Mouse (Mus musculus): ENCODE results near the gene Cks2. TPM values are rescaled to one million over a fixed set of nuclear protein-coding genes. Genes with fewer than 3 reads are reported as not detected.
"Not testable (repeated sequence)": the region's sequence is repeated elsewhere in the genome, so short reads cannot be mapped to it uniquely, and the experiment has no call there.

The Cks2 gene
- polyA plus RNA-seq, 1 experiment from 2014 or later, result 78.7 TPM

GRCm38 (mm10) chr13:51659573-51659972 is 14.5 kb downstream of the Cks2 start:
- H3K36me3 ChIP-seq, result peaks cover 92% of the 10 kb centered on the region
- ATAC-seq (ENCODE audit: low FRiP score), result no peak
- 98% methylated on average over 7 of the region's 7 CpGs for WGBS
- no peaks in the 10 kb centered on the region for H3K27me3 ChIP-seq
- H3K9ac ChIP-seq, result no peak overlapping the region
- H3K4me1 ChIP-seq (replicated peaks), result no peaks in the 10 kb centered on the region
- no peak overlapping the region for H3K27ac ChIP-seq
- no peak overlapping the region for H3K4me3 ChIP-seq
- no peaks in the 10 kb centered on the region for H3K9me3 ChIP-seq
- H3K4me2 ChIP-seq, result no peak overlapping the region

- WGBS, result 95% methylated on average over 2 of the region's 2 CpGs
- no peak overlapping the region for H3K4me3 ChIP-seq
- ATAC-seq (ENCODE audit: low FRiP score), result no peak
- H3K9me3 ChIP-seq, result no peaks in the 10 kb centered on the region
- H3K27me3 ChIP-seq, result no peaks in the 10 kb centered on the region
- H3K4me1 ChIP-seq (replicated peaks), result no peaks in the 10 kb centered on the region
- no peak overlapping the region for H3K9ac ChIP-seq
- H3K4me2 ChIP-seq, result no peak overlapping the region
- no peak overlapping the region for H3K27ac ChIP-seq
- H3K36me3 ChIP-seq, result peaks cover 92% of the 10 kb centered on the region
Measured at GRCm38 (mm10) chr13:51663561-51663960, 18.5 kb downstream of the Cks2 start.

DNA sequence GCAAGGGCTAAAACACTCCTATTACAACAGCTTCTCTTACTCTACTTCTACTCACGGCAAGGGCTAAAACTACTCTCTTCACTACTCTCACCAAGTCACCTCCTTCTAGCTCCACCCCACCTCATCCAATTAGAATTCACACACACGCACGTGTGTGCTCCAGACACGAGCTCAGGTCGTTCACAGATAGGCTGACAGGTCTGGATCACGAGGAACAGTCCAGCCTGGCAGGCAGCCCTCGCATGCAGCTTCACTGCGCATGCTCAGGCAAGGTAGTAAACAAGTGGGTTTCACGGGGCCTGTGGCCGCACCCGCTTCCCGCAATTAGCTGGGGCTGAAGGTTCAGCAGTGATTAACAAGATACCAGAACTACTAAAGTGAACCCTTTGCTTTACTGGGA is 23.2 kb downstream of the Cks2 start:
- H3K4me3 ChIP-seq; ATAC-seq (ENCODE audit: low FRiP score); H3K4me2 ChIP-seq; H3K9me3 ChIP-seq; H3K27me3 ChIP-seq; H3K9ac ChIP-seq; H3K27ac ChIP-seq; H3K4me1 ChIP-seq (replicated peaks): not testable (repeated sequence)
- 96% methylated on average over 12 of the region's 12 CpGs for WGBS
- peaks cover 82% of the 10 kb centered on the region for H3K36me3 ChIP-seq

- WGBS, result 81% methylated on average over 4 of the region's 4 CpGs
- no peaks in the 10 kb centered on the region for H3K9me3 ChIP-seq
- H3K36me3 ChIP-seq, result peaks cover 90% of the 10 kb centered on the region
Measured at GRCm38 (mm10) chr13:51676641-51677040, 31.6 kb downstream of the Cks2 start.

GRCm38 (mm10) chr13:51677041-51677440 is 32.0 kb downstream of the Cks2 start:
- Histone ChIP-seq H3K4me2 (no peak overlapping the region), H3K9ac (no peak overlapping the region), H3K27me3 (no peaks in the 10 kb centered on the region), H3K9me3 (no peaks in the 10 kb centered on the region), H3K4me3 (no peak overlapping the region), H3K36me3 (peaks cover 91% of the 10 kb centered on the region), H3K4me1 (replicated peaks) (no peaks in the 10 kb centered on the region), H3K27ac (no peak overlapping the region)
- WGBS, result 97% methylated on average over 12 of the region's 12 CpGs
- no peak for ATAC-seq (ENCODE audit: low FRiP score)

More at GRCm38 (mm10) chr13:51676641-51677040, 31.6 kb downstream of the Cks2 start:
- no peak overlapping the region for H3K9ac ChIP-seq
- H3K4me1 ChIP-seq (replicated peaks), result no peaks in the 10 kb centered on the region
- H3K27me3 ChIP-seq, result no peaks in the 10 kb centered on the region
- no peak overlapping the region for H3K4me3 ChIP-seq
- no peak overlapping the region for H3K27ac ChIP-seq
- no peak overlapping the region for H3K4me2 ChIP-seq
- ATAC-seq (ENCODE audit: low FRiP score), result no peak

GRCm38 (mm10) chr13:51677630-51678185 is 32.7 kb downstream of the Cks2 start:
- Histone ChIP-seq H3K9me3 (no peaks in the 10 kb centered on the region), H3K36me3 (peaks cover 98% of the 10 kb centered on the region), H3K27me3 (no peaks in the 10 kb centered on the region), H3K4me2 (no peak overlapping the region), H3K4me1 (replicated peaks) (no peaks in the 10 kb centered on the region), H3K4me3 (no peak overlapping the region), H3K27ac (no peak overlapping the region), H3K9ac (no peak overlapping the region)
- ATAC-seq (ENCODE audit: low FRiP score), result no peak
- WGBS, result 93% methylated on average over 7 of the region's 7 CpGs

- no peaks in the 10 kb centered on the region for H3K9me3 ChIP-seq
- H3K4me2 ChIP-seq, result no peak overlapping the region
- no peaks in the 10 kb centered on the region for H3K4me1 ChIP-seq (replicated peaks)
- no peak for ATAC-seq (ENCODE audit: low FRiP score)
- H3K27ac ChIP-seq, result no peak overlapping the region
- H3K9ac ChIP-seq, result no peak overlapping the region
- no peak overlapping the region for H3K4me3 ChIP-seq
- H3K36me3 ChIP-seq, result peaks cover 100% of the 10 kb centered on the region
- H3K27me3 ChIP-seq, result no peaks in the 10 kb centered on the region
- 94% methylated on average over 6 of the region's 6 CpGs for WGBS
Measured at GRCm38 (mm10) chr13:51678687-51679086, 33.7 kb downstream of the Cks2 start.

GRCm38 (mm10) chr13:51679332-51679731 is 34.3 kb downstream of the Cks2 start:
- Histone ChIP-seq H3K27ac (no peak overlapping the region), H3K36me3 (peaks cover 98% of the 10 kb centered on the region), H3K27me3 (no peaks in the 10 kb centered on the region), H3K4me1 (replicated peaks) (no peaks in the 10 kb centered on the region), H3K4me3 (no peak overlapping the region), H3K9ac (no peak overlapping the region), H3K4me2 (no peak overlapping the region), H3K9me3 (no peaks in the 10 kb centered on the region)
- ATAC-seq (ENCODE audit: low FRiP score), result no peak
- WGBS, result 89% methylated on average over 4 of the region's 4 CpGs

DNA sequence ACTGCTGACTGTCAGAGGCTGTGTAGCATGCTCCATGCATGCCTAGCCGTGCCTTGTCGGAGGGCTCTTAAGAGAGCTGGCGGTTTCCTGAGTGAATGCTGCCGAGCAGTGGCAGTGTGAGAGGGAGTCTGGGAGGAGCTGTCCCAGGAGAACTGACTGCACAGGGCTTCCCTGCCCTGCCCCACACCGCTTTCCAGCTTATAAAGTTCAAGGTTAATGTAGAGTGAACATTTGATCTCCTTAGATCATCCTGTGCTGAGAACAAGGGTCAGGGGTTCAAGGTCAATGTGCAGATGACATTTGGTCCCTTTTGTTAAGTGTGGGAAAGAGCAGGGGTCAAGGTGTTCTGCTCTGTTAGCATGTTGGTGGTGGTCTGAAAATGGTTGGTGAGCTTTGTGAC is 36.0 kb downstream of the Cks2 start:
- H3K27me3 ChIP-seq, result no peaks in the 10 kb centered on the region
- 94% methylated on average over 5 of the region's 5 CpGs for WGBS
- no peak overlapping the region for H3K27ac ChIP-seq
- no peaks in the 10 kb centered on the region for H3K4me1 ChIP-seq (replicated peaks)
- ATAC-seq (ENCODE audit: low FRiP score), result no peak
- H3K4me3 ChIP-seq, result no peak overlapping the region
- no peak overlapping the region for H3K4me2 ChIP-seq
- H3K36me3 ChIP-seq, result peaks cover 98% of the 10 kb centered on the region
- no peak overlapping the region for H3K9ac ChIP-seq
- no peaks in the 10 kb centered on the region for H3K9me3 ChIP-seq

DNA sequence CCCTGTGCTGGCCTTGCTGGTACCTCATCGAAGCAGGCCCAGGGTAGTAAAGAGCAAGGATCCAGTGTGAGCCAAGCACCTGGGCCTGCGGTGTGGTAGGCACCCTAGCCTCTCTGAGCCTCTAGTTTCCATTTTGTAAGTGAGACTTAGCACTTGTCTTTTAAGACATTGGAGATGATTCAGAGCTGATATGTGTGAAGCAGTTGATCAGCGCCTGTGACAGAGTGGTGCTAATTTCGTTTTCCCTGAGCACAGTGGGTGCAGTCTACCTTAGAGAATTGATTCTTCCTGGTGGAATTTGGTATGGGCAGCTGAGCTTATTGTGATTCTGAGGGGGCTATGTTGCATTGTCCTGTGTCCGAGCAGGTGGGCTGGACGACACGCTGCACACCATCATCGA is 36.6 kb downstream of the Cks2 start:
- no peak overlapping the region for H3K9ac ChIP-seq
- no peak for ATAC-seq (ENCODE audit: low FRiP score)
- no peak overlapping the region for H3K4me2 ChIP-seq
- 94% methylated on average over 8 of the region's 8 CpGs for WGBS
- H3K4me3 ChIP-seq, result no peak overlapping the region
- no peaks in the 10 kb centered on the region for H3K4me1 ChIP-seq (replicated peaks)
- H3K27me3 ChIP-seq, result no peaks in the 10 kb centered on the region
- peaks cover 98% of the 10 kb centered on the region for H3K36me3 ChIP-seq
- H3K9me3 ChIP-seq, result no peaks in the 10 kb centered on the region
- H3K27ac ChIP-seq, result no peak overlapping the region

GRCm38 (mm10) chr13:51685290-51685966 is 40.4 kb downstream of the Cks2 start:
- no peaks in the 10 kb centered on the region for H3K9me3 ChIP-seq
- no peak for ATAC-seq (ENCODE audit: low FRiP score)
- no peak overlapping the region for H3K9ac ChIP-seq
- H3K27me3 ChIP-seq, result no peaks in the 10 kb centered on the region
- no peak overlapping the region for H3K27ac ChIP-seq
- no peaks in the 10 kb centered on the region for H3K4me1 ChIP-seq (replicated peaks)
- no peak overlapping the region for H3K4me3 ChIP-seq
- peaks cover 87% of the 10 kb centered on the region for H3K36me3 ChIP-seq
- H3K4me2 ChIP-seq, result no peak overlapping the region
- WGBS, result 92% methylated on average over 7 of the region's 7 CpGs

DNA sequence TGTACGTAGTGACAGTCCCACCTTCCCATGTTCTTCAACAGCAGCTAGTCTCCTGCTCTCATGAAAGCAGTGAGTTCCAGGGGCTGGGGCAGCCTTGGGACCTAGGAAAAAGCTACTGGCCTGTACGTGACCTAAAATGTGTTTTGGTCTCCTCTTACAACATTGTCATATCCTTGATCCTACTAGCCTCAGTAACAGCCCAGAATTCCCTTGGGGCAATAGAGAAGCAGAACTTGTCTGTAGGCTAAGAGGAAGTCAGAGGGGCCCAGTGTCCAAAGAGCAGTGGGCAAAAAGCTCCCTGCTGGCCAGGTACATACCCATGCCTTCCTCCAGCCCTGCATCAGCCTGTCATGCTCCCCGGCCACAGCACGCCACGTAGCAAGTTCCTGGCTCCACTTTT is 41.9 kb downstream of the Cks2 start:
- no peak for ATAC-seq (ENCODE audit: low FRiP score)
- no peak overlapping the region for H3K27ac ChIP-seq
- no peaks in the 10 kb centered on the region for H3K27me3 ChIP-seq
- H3K4me3 ChIP-seq, result no peak overlapping the region
- H3K9me3 ChIP-seq, result no peaks in the 10 kb centered on the region
- no peak overlapping the region for H3K9ac ChIP-seq
- H3K4me1 ChIP-seq (replicated peaks), result no peaks in the 10 kb centered on the region
- no peak overlapping the region for H3K4me2 ChIP-seq
- WGBS, result 97% methylated on average over 5 of the region's 5 CpGs
- H3K36me3 ChIP-seq, result peaks cover 84% of the 10 kb centered on the region

DNA sequence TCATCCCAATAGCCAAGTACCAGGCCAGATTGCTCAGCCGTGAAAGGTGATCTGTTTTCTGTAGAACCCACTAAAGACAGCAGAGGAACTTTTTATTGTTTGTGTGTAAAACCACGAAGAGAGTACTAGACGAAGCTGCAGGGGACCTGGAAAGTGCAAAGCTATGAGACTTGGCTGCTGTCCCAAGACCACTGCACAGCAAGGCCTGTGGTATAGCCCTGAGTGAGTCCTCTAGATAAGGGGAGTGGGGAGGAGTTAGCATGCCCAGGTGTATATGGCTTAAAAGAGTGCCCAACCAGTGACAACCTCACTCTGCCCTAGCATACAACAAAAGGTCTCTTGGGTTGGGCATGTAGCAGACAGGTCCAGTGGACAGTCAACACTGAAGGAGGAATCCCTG is 43.7 kb downstream of the Cks2 start:
- Histone ChIP-seq H3K4me1 (replicated peaks) (no peaks in the 10 kb centered on the region), H3K9ac (no peak overlapping the region), H3K4me2 (no peak overlapping the region), H3K9me3 (no peaks in the 10 kb centered on the region), H3K4me3 (no peak overlapping the region), H3K27me3 (no peaks in the 10 kb centered on the region), H3K36me3 (peaks cover 67% of the 10 kb centered on the region), H3K27ac (no peak overlapping the region)
- ATAC-seq (ENCODE audit: low FRiP score), result no peak
- WGBS, result 50% methylated on average over 3 of the region's 3 CpGs
